Mouse (Mus musculus): ENCODE measurements around the gene Ltbp3. TPM values are rescaled to one million over a fixed set of nuclear protein-coding genes. Genes with fewer than 3 reads are reported as not detected.

The Ltbp3 gene
- polyA plus RNA-seq, 1 experiment from 2014 or later: 26.6 TPM

- Histone ChIP-seq H3K4me2 (peak overlapping the region; percentile 56), H3K4me1 (replicated peaks) (peaks cover 17% of the 10 kb centered on the region), H3K36me3 (peaks cover 50% of the 10 kb centered on the region), H3K4me3 (peak overlapping the region; percentile 28), H3K27ac (no peak overlapping the region), H3K27me3 (peaks cover 33% of the 10 kb centered on the region), H3K9me3 (replicated peaks) (no peaks in the 10 kb centered on the region), H3K9ac (peak overlapping the region; percentile 40)
- ATAC-seq (replicated peaks; ENCODE audit: insufficient number of reproducible peaks, insufficient read depth, low FRiP score, low read depth): peak; percentile 24
- 19% methylated on average over 36 of the region's 36 CpGs for WGBS
Measured at GRCm38 (mm10) chr19:5756991-5757636, 16.4 kb downstream of the Ltbp3 start.

GRCm38 (mm10) chr19:5758878-5759403, 18.2 kb downstream of the Ltbp3 start:
- 88% methylated on average over 14 of the region's 14 CpGs for WGBS
- ATAC-seq (replicated peaks; ENCODE audit: insufficient number of reproducible peaks, insufficient read depth, low FRiP score, low read depth): no peak
- Histone ChIP-seq H3K4me3 (no peak overlapping the region), H3K27ac (no peak overlapping the region), H3K36me3 (peaks cover 60% of the 10 kb centered on the region), H3K9ac (no peak overlapping the region), H3K4me1 (replicated peaks) (peaks cover 17% of the 10 kb centered on the region), H3K27me3 (peaks cover 22% of the 10 kb centered on the region; the same call in 1 of the 2 replicates), H3K4me2 (no peak overlapping the region), H3K9me3 (replicated peaks) (no peaks in the 10 kb centered on the region)

GRCm38 (mm10) chr19:5763163-5763562, 22.5 kb downstream of the Ltbp3 start:
- Histone ChIP-seq H3K27me3 (0 out of 2 replicates have a peak, but pooled peaks cover 6% of the 10 kb centered on the region), H3K4me3 (no peak overlapping the region), H3K4me1 (replicated peaks) (no peaks in the 10 kb centered on the region; the same call in 1 of the 2 replicates), H3K27ac (no peak overlapping the region), H3K4me2 (no peak overlapping the region), H3K9ac (no peak overlapping the region), H3K36me3 (peaks cover 91% of the 10 kb centered on the region), H3K9me3 (replicated peaks) (no peaks in the 10 kb centered on the region)
- ATAC-seq (replicated peaks; ENCODE audit: insufficient number of reproducible peaks, insufficient read depth, low FRiP score, low read depth): no peak
- WGBS: 94% methylated on average over 6 of the region's 6 CpGs

GRCm38 (mm10) chr19:5767271-5767670, 26.6 kb downstream of the Ltbp3 start:
- Histone ChIP-seq H3K4me2 (no peak overlapping the region), H3K27me3 (no peaks in the 10 kb centered on the region), H3K36me3 (peaks cover 67% of the 10 kb centered on the region), H3K27ac (no peak overlapping the region), H3K4me1 (replicated peaks) (peaks cover 12% of the 10 kb centered on the region), H3K4me3 (no peak overlapping the region), H3K9me3 (replicated peaks) (no peaks in the 10 kb centered on the region), H3K9ac (no peak overlapping the region)
- 84% methylated on average over 4 of the region's 4 CpGs for WGBS
- no peak for ATAC-seq (replicated peaks; ENCODE audit: insufficient number of reproducible peaks, insufficient read depth, low FRiP score, low read depth)

GRCm38 (mm10) chr19:5770311-5770710, 29.6 kb downstream of the Ltbp3 start:
- 43% methylated on average over 9 of the region's 9 CpGs for WGBS
- ATAC-seq (replicated peaks; ENCODE audit: insufficient number of reproducible peaks, insufficient read depth, low FRiP score, low read depth): no peak
- peak overlapping the region; percentile 93 for H3K4me2 ChIP-seq
- H3K4me3 ChIP-seq: peak overlapping the region; percentile 92
- peak overlapping the region; percentile 91 for H3K27ac ChIP-seq
- no peaks in the 10 kb centered on the region for H3K9me3 ChIP-seq (replicated peaks)
- peak overlapping the region; percentile 96 for H3K9ac ChIP-seq
- H3K27me3 ChIP-seq: no peaks in the 10 kb centered on the region
- peaks cover 40% of the 10 kb centered on the region for H3K36me3 ChIP-seq
- peaks cover 12% of the 10 kb centered on the region for H3K4me1 ChIP-seq (replicated peaks)

GRCm38 (mm10) chr19:5770925-5771860, 30.5 kb downstream of the Ltbp3 start, which contains the start of gene Scyl1:
Gene Scyl1 (minus strand): TSS chr19:5771419.
- peak; percentile 96 for ATAC-seq (replicated peaks; ENCODE audit: insufficient number of reproducible peaks, insufficient read depth, low FRiP score, low read depth)
- H3K27ac ChIP-seq: peak within 1 kb of the TSS; percentile 91
- no peaks in the 10 kb centered on the region for H3K9me3 ChIP-seq (replicated peaks)
- peaks cover 12% of the 10 kb centered on the region for H3K4me1 ChIP-seq (replicated peaks)
- H3K4me3 ChIP-seq: peak within 1 kb of the TSS; percentile 92
- H3K4me2 ChIP-seq: peak within 1 kb of the TSS; percentile 93
- peak within 1 kb of the TSS; percentile 96 for H3K9ac ChIP-seq
- H3K27me3 ChIP-seq: no peaks in the 10 kb centered on the region
- whole genome bisulfite sequencing: 1% methylated on average over 64 of the region's 64 CpGs
- H3K36me3 ChIP-seq: peaks cover 32% of the 10 kb centered on the region

- Histone ChIP-seq H3K36me3 (no peaks in the 10 kb centered on the region), H3K4me1 (replicated peaks) (no peaks in the 10 kb centered on the region), H3K9me3 (replicated peaks) (no peaks in the 10 kb centered on the region), H3K27ac (no peak overlapping the region), H3K4me2 (no peak overlapping the region), H3K27me3 (no peaks in the 10 kb centered on the region), H3K9ac (no peak overlapping the region), H3K4me3 (no peak overlapping the region)
- ATAC-seq (replicated peaks; ENCODE audit: insufficient number of reproducible peaks, insufficient read depth, low FRiP score, low read depth): no peak
- 78% methylated on average over 9 of the region's 9 CpGs for WGBS
Measured at GRCm38 (mm10) chr19:5777387-5778032, 36.8 kb downstream of the Ltbp3 start.

- 56% methylated on average over 8 of the region's 8 CpGs for WGBS
- Histone ChIP-seq H3K4me3 (no peak overlapping the region), H3K36me3 (no peaks in the 10 kb centered on the region), H3K4me2 (no peak overlapping the region), H3K9me3 (replicated peaks) (no peaks in the 10 kb centered on the region), H3K4me1 (replicated peaks) (no peaks in the 10 kb centered on the region), H3K27me3 (no peaks in the 10 kb centered on the region), H3K27ac (no peak overlapping the region), H3K9ac (no peak overlapping the region)
- ATAC-seq (replicated peaks; ENCODE audit: insufficient number of reproducible peaks, insufficient read depth, low FRiP score, low read depth): no peak
Measured at GRCm38 (mm10) chr19:5778312-5778711, 37.6 kb downstream of the Ltbp3 start.

GRCm38 (mm10) chr19:5780203-5780602, 39.5 kb downstream of the Ltbp3 start:
- Histone ChIP-seq H3K27me3 (no peaks in the 10 kb centered on the region), H3K9me3 (replicated peaks) (no peaks in the 10 kb centered on the region), H3K4me1 (replicated peaks) (peaks cover 1% of the 10 kb centered on the region; the same call in 1 of the 2 replicates), H3K36me3 (no peaks in the 10 kb centered on the region), H3K4me2 (no peak overlapping the region), H3K9ac (no peak overlapping the region), H3K27ac (no peak overlapping the region), H3K4me3 (no peak overlapping the region)
- no peak for ATAC-seq (replicated peaks; ENCODE audit: insufficient number of reproducible peaks, insufficient read depth, low FRiP score, low read depth)
- 60% methylated on average over 7 of the region's 7 CpGs for WGBS

- Histone ChIP-seq H3K27ac (no peak overlapping the region), H3K9ac (no peak overlapping the region), H3K4me3 (no peak overlapping the region), H3K36me3 (no peaks in the 10 kb centered on the region), H3K27me3 (no peaks in the 10 kb centered on the region), H3K4me1 (replicated peaks) (peaks cover 3% of the 10 kb centered on the region), H3K4me2 (no peak overlapping the region), H3K9me3 (replicated peaks) (no peaks in the 10 kb centered on the region)
- no peak for ATAC-seq (replicated peaks; ENCODE audit: insufficient number of reproducible peaks, insufficient read depth, low FRiP score, low read depth)
- 84% methylated on average over 6 of the region's 6 CpGs for WGBS
Measured at GRCm38 (mm10) chr19:5781532-5781931, 40.8 kb downstream of the Ltbp3 start.

GRCm38 (mm10) chr19:5782121-5782520, 41.4 kb downstream of the Ltbp3 start:
- H3K4me3 ChIP-seq: no peak overlapping the region
- H3K27ac ChIP-seq: no peak overlapping the region
- WGBS: 58% methylated on average over 1 of the region's 1 CpGs
- H3K4me1 ChIP-seq (replicated peaks): peaks cover 8% of the 10 kb centered on the region
- H3K27me3 ChIP-seq: no peaks in the 10 kb centered on the region
- ATAC-seq (replicated peaks; ENCODE audit: insufficient number of reproducible peaks, insufficient read depth, low FRiP score, low read depth): no peak
- H3K4me2 ChIP-seq: no peak overlapping the region
- H3K9me3 ChIP-seq (replicated peaks): no peaks in the 10 kb centered on the region
- no peaks in the 10 kb centered on the region for H3K36me3 ChIP-seq
- H3K9ac ChIP-seq: no peak overlapping the region
